Mouse (Mus musculus): Measurements from ENCODE around the gene Itgb8. TPM values are rescaled to one million over a fixed set of nuclear protein-coding genes. Genes with fewer than 3 reads are reported as not detected.

Itgb8 gene
- polyA plus RNA-seq, 1 experiment, result not detected

DNA sequence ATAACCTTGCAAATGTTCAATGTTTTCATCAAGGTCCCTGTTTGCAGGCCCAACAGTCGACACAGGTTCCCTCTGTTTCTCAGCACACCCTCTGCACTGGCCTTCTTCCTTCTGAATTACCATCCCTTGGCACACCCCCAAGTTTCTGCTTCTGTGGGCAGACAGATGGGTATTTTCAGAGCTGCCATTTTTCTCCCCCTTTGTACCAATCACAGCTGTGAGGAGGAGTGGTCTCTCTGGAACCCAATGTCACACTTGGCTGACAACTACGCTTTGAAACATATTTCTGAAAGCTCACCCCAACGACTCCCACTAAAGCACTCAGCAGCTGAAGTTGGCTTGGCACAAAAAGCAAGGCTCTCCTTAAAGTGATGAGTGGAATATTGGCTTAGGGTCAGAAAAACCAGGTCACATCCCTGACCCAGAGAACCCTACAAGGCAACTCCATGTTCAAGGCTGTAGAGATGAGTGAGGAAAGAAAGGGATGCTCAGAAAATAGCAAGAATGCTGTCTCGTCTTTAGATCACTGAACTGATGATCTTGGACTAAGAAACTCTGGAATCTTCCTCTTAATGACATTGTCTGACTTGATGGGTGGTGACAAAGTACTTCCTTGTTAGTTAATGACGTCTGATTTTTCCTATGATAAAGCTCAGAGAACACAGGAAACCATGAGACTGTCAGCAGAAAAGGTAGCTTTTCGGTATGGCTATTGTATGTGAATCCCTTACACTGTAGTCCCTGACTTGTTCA lies 31.7 kb downstream of the Itgb8 start:
- WGBS, result 58% methylated on average over 6 of the region's 6 CpGs
- Histone ChIP-seq H3K27ac (ENCODE audit: control insufficient read depth, insufficient read depth, low read depth, low read length, poor library complexity) (no peak overlapping the region), H3K4me1 (ENCODE audit: control insufficient read depth, insufficient read depth, low read length) (no peaks in the 10 kb centered on the region; the same call in 1 of the 2 replicates), H3K4me3 (replicated peaks; ENCODE audit: control insufficient read depth, low read depth, low read length) (no peak overlapping the region)
- TF ChIP-seq CTCF (IDR thresholded peaks at IDR 0.05; ENCODE audit: control insufficient read depth, insufficient read depth, low read length) (no peak), POLR2A (IDR thresholded peaks at IDR 0.05; ENCODE audit: borderline replicate concordance, control insufficient read depth, low read depth, low read length) (no peak)

DNA sequence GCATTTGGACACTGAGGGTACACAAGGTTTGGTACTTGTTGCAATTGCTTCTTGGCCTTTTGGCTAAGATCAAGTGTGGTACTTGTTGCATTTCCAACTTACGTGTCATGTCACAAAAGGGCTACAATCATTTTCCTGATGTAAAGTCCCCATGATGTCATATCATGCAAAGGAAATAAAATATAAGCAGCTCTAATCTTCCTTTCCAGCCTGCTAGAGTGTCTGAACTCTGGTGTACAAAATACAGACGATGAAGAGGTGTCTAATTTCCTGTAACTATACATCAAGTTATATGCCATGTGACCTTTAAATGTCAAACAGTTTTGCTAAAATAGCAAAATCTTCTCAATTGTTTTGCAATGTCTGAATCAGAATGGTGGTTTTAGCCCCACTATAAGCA lies 34.2 kb downstream of the Itgb8 start:
- no peak overlapping the region for H3K27ac ChIP-seq (ENCODE audit: control insufficient read depth, insufficient read depth, low read depth, low read length, poor library complexity)
- H3K4me1 ChIP-seq (ENCODE audit: control insufficient read depth, insufficient read depth, low read length), result no peaks in the 10 kb centered on the region
- H3K4me3 ChIP-seq (replicated peaks; ENCODE audit: control insufficient read depth, low read depth, low read length), result no peak overlapping the region
- 71% methylated on average over 2 of the region's 2 CpGs for WGBS
- no peak for TF ChIP-seq CTCF (IDR thresholded peaks at IDR 0.05; ENCODE audit: control insufficient read depth, insufficient read depth, low read length)
- no peak for TF ChIP-seq POLR2A (IDR thresholded peaks at IDR 0.05; ENCODE audit: borderline replicate concordance, control insufficient read depth, low read depth, low read length)

DNA sequence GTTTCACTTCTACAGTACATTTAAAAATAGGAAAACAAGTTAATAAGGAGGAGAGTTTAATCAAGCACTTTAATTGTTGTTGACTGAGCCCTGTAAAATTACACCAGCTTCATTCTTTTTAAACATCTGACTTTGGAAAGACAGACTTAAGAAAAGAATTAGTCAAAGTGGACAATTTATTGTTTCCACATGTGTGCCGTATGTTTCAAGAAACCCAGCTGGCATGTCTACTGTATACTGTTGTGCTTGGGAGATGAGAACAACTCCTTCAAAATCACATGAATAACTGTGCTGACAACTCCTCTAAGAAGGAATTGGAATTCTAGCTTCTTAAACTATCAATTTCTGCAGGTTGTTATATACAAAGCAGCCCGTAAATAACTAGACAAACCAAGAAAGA lies 35.8 kb downstream of the Itgb8 start:
- 80% methylated on average over 2 of the region's 2 CpGs for WGBS
- TF ChIP-seq CTCF (IDR thresholded peaks at IDR 0.05; ENCODE audit: control insufficient read depth, insufficient read depth, low read length) (no peak), POLR2A (IDR thresholded peaks at IDR 0.05; ENCODE audit: borderline replicate concordance, control insufficient read depth, low read depth, low read length) (no peak)
- Histone ChIP-seq H3K4me1 (ENCODE audit: control insufficient read depth, insufficient read depth, low read length) (no peaks in the 10 kb centered on the region), H3K4me3 (replicated peaks; ENCODE audit: control insufficient read depth, low read depth, low read length) (no peak overlapping the region), H3K27ac (ENCODE audit: control insufficient read depth, insufficient read depth, low read depth, low read length, poor library complexity) (no peak overlapping the region)

DNA sequence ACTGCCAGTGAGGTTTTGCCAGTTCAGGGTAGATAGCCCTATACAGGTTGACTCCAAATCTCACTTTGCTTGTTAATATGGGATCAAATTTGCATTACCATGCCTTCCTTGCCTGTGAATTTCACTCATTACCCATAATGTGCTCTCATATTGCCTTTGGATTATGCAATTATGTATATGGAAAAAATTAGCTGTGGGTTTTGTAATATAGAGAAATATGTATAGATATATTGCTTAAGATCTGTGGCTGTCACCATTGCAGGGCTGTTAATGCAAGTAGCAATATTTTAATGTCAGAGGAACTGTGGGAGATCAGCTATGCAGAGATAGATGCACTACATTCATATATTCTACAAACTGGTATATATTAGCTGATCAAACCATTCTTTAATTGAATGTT lies 43.5 kb downstream of the Itgb8 start:
- no peak overlapping the region for H3K4me3 ChIP-seq (replicated peaks; ENCODE audit: control insufficient read depth, low read depth, low read length)
- no peaks in the 10 kb centered on the region for H3K4me1 ChIP-seq (ENCODE audit: control insufficient read depth, insufficient read depth, low read length)
- TF ChIP-seq CTCF (IDR thresholded peaks at IDR 0.05; ENCODE audit: control insufficient read depth, insufficient read depth, low read length) (no peak), POLR2A (IDR thresholded peaks at IDR 0.05; ENCODE audit: borderline replicate concordance, control insufficient read depth, low read depth, low read length) (no peak)
- H3K27ac ChIP-seq (ENCODE audit: control insufficient read depth, insufficient read depth, low read depth, low read length, poor library complexity), result no peak overlapping the region

DNA sequence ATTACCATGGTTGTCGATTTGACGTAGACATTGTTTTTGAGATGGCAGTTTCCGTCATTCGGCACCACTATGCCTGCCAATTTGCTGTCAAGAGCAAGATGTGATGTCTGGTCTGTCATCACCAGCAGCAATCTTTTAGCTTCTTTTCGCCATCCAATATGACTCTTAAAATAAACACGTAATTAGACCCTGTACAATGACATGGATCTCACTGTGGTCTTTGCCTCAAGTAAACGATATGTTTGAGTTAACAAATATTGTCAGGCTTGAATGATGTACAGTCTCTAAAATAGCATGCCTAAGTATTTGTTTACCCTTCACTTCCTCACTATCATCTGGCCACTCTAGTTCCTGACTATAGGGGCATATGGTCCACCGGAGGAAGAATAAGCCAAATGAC lies 48.8 kb downstream of the Itgb8 start:
- H3K27ac ChIP-seq (ENCODE audit: control insufficient read depth, insufficient read depth, low read depth, low read length, poor library complexity), result no peak overlapping the region
- H3K4me3 ChIP-seq (replicated peaks; ENCODE audit: control insufficient read depth, low read depth, low read length), result no peak overlapping the region
- no peaks in the 10 kb centered on the region for H3K4me1 ChIP-seq (ENCODE audit: control insufficient read depth, insufficient read depth, low read length)
- TF ChIP-seq CTCF (IDR thresholded peaks at IDR 0.05; ENCODE audit: control insufficient read depth, insufficient read depth, low read length), result no peak
- no peak for TF ChIP-seq POLR2A (IDR thresholded peaks at IDR 0.05; ENCODE audit: borderline replicate concordance, control insufficient read depth, low read depth, low read length)
- WGBS, result 84% methylated on average over 8 of the region's 8 CpGs

DNA sequence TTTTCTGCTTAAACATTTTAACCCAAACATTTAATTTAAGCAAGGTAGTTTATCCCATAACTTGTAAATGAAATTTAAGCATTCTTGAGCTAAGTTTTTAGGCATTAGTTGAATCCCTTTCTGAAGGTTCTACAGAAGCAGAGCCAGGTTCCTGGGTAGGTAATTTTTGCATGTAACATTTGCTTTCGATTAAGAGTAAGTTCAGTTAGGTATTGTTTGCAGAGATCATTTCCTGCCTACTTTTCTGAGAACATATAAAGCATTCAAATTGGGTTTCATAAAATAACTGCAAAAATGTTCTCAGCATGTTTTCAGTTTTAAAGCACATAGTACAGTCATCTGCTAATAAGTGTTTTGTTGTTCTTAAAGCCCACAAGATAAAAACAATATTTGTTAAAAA lies 53.2 kb downstream of the Itgb8 start:
- WGBS, result 9% methylated on average over 1 of the region's 1 CpGs
- Histone ChIP-seq H3K27ac (ENCODE audit: control insufficient read depth, insufficient read depth, low read depth, low read length, poor library complexity) (no peak overlapping the region), H3K4me3 (replicated peaks; ENCODE audit: control insufficient read depth, low read depth, low read length) (no peak overlapping the region), H3K4me1 (ENCODE audit: control insufficient read depth, insufficient read depth, low read length) (no peaks in the 10 kb centered on the region)
- no peak for TF ChIP-seq CTCF (IDR thresholded peaks at IDR 0.05; ENCODE audit: control insufficient read depth, insufficient read depth, low read length)
- no peak for TF ChIP-seq POLR2A (IDR thresholded peaks at IDR 0.05; ENCODE audit: borderline replicate concordance, control insufficient read depth, low read depth, low read length)

DNA sequence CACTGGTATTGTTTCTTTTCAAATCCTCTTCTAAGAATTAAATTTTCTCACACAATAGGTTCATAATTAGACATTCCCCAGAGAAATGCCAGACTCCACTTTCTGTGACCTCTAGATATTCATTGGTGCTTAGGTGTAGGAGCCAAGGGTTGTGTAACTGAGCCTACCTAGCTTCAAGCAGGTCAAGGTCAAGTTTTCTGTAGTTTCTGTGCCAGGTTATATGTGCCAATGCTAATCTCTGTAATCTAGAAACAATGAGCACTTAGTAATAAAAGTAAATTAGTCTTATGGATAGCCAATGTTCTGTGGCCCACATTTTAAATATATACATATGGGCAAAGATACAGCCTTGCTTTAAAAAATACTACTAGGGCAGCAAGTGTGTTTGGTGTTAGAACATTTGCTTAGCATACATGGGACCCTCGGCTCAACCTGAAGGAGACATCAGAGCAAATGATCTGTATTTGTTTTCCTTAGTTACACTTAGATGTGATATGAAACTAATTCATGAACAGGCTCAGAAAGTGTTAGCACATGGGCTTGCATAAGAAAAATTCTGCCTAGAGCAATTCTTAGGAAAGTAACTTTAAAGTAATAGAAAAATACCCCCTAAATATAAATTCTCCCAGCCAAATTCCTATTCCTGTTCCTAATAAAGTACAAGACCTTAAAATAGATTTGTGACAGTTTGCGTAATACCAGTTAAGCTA lies 56.2 kb downstream of the Itgb8 start:
- Histone ChIP-seq H3K4me3 (replicated peaks; ENCODE audit: control insufficient read depth, low read depth, low read length) (no peak overlapping the region), H3K27ac (ENCODE audit: control insufficient read depth, insufficient read depth, low read depth, low read length, poor library complexity) (no peak overlapping the region), H3K4me1 (ENCODE audit: control insufficient read depth, insufficient read depth, low read length) (no peaks in the 10 kb centered on the region)
- TF ChIP-seq POLR2A (IDR thresholded peaks at IDR 0.05; ENCODE audit: borderline replicate concordance, control insufficient read depth, low read depth, low read length) (no peak), CTCF (IDR thresholded peaks at IDR 0.05; ENCODE audit: control insufficient read depth, insufficient read depth, low read length) (no peak)
- 87% methylated on average over 2 of the region's 2 CpGs for WGBS

DNA sequence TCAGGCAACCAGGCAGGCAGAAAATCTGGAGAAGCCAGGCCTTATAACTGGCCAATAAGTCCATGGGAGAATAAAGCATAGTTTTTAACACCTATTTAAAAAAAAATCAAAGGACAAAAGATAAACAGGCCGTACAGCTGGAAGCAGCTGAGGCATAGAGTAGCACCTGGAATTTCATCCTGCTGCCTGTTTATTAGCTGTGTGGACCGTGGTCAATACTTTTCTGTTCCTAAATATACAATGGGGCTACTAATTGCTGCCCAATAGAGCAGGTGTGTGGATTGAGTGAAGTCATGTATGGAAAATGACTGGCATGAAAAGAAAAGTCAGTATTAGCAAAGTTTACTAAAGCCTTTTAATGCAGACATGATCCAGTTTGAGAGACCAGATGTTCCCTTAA lies 62.6 kb downstream of the Itgb8 start:
- TF ChIP-seq POLR2A (IDR thresholded peaks at IDR 0.05; ENCODE audit: borderline replicate concordance, control insufficient read depth, low read depth, low read length), result no peak
- TF ChIP-seq CTCF (IDR thresholded peaks at IDR 0.05; ENCODE audit: control insufficient read depth, insufficient read depth, low read length), result no peak
- Histone ChIP-seq H3K4me1 (ENCODE audit: control insufficient read depth, insufficient read depth, low read length) (no peaks in the 10 kb centered on the region), H3K4me3 (replicated peaks; ENCODE audit: control insufficient read depth, low read depth, low read length) (no peak overlapping the region), H3K27ac (ENCODE audit: control insufficient read depth, insufficient read depth, low read depth, low read length, poor library complexity) (no peak overlapping the region)
- WGBS, result 79% methylated on average over 2 of the region's 2 CpGs

Data from bone marrow, adult 2 months (tissue).